Mouse (Mus musculus) neutrophil, adult 65 days (primary cell): ENCODE data around the gene Ccdc36. TPM values are rescaled to one million over a fixed set of nuclear protein-coding genes. Genes with fewer than 3 reads are reported as not detected.

Source experiments
- total RNA-seq: library from RNA; stranded (reverse); gene quantifications from 2 replicates; pipeline ENCODE4 v1.2.4, GENCODE M21; 2023

Ccdc36 gene
- not detected in 2 replicates for total RNA-seq

GRCm38 (mm10) chr9:108428384-108428783, at the start of gene Ccdc36:
TSS of gene Ccdc36 (minus strand) at chr9:108428484.

GRCm38 (mm10) chr9:108461181-108461631, 32.9 kb upstream of the Ccdc36 start, which contains the start of gene Klhdc8b:
TSS of gene Klhdc8b (minus strand) at chr9:108461581.

GRCm38 (mm10) chr9:108460319-108461178, 32.3 kb upstream of the Ccdc36 start, which contains the start of gene Ccdc71:
TSS of gene Ccdc71 (plus strand) at chr9:108460527.

GRCm38 (mm10) chr9:108436182-108436581, 7.9 kb upstream of the Ccdc36 start, which contains the start of gene BC048562:
TSS of gene BC048562 (plus strand) at chr9:108436482.

GRCm38 (mm10) chr9:108392676-108393075, 35.6 kb downstream of the Ccdc36 start, which contains the start of gene 1700102P08Rik:
TSS of gene 1700102P08Rik (plus strand) at chr9:108392805.

Other genes starting within 250 kb of the Ccdc36 start
- 0.27 and 0.51 TPM in 2 replicates for gene Bsn, start 238.1 kb downstream of the Ccdc36 start, total RNA-seq
- 4.5 and 4.8 TPM in 2 replicates for gene Dag1, start 164.5 kb downstream of the Ccdc36 start, total RNA-seq
- 0.75 and 1.5 TPM in 2 replicates for gene Nicn1, start 138.1 kb downstream of the Ccdc36 start, total RNA-seq
- not detected in 2 replicates for gene Amt, start 131.6 kb downstream of the Ccdc36 start, total RNA-seq
- gene Rhoa, start 122.4 kb downstream of the Ccdc36 start, total RNA-seq = 447 and 476 TPM in 2 replicates
- 10.6 and 11.2 TPM in 2 replicates for gene Tcta, start 122.3 kb downstream of the Ccdc36 start, total RNA-seq
- gene Gpx1, start 89.6 kb downstream of the Ccdc36 start, total RNA-seq = 1,218 and 1,262 TPM in 2 replicates
- 127 and 168 TPM in 2 replicates for gene Usp4, start 80.6 kb downstream of the Ccdc36 start, total RNA-seq
- gene 1700102P08Rik, start 35.7 kb downstream of the Ccdc36 start, total RNA-seq = 1.1 and 1.5 TPM in 2 replicates
- gene BC048562, start 8.0 kb upstream of the Ccdc36 start, total RNA-seq = not detected in 2 replicates
- 9.9 and 10.5 TPM in 2 replicates for gene Ccdc71, start 32.0 kb upstream of the Ccdc36 start, total RNA-seq
- 0.59 and 1.6 TPM in 2 replicates for gene Klhdc8b, start 33.1 kb upstream of the Ccdc36 start, total RNA-seq
- 0.44 and 0.79 TPM in 2 replicates for gene Lamb2, start 51.3 kb upstream of the Ccdc36 start, total RNA-seq
- 228 and 301 TPM in 2 replicates for gene Usp19, start 62.1 kb upstream of the Ccdc36 start, total RNA-seq
- 107 and 121 TPM in 2 replicates for gene Qars, start 79.2 kb upstream of the Ccdc36 start, total RNA-seq
- 116 and 150 TPM in 2 replicates for gene Qrich1, start 88.3 kb upstream of the Ccdc36 start, total RNA-seq
- gene Impdh2, start 131.8 kb upstream of the Ccdc36 start, total RNA-seq = 71.0 and 72.2 TPM in 2 replicates
- gene Ndufaf3, start 138.9 kb upstream of the Ccdc36 start, total RNA-seq = 21.4 and 26.7 TPM in 2 replicates
- 23.0 and 31.6 TPM in 2 replicates for gene Dalrd3, start 141.4 kb upstream of the Ccdc36 start, total RNA-seq
- 2.0 and 3.8 TPM in 2 replicates for gene Wdr6, start 150.3 kb upstream of the Ccdc36 start, total RNA-seq
- gene P4htm, start 169.2 kb upstream of the Ccdc36 start, total RNA-seq = 0.43 and 0.66 TPM in 2 replicates
- 164 and 261 TPM in 2 replicates for gene Arih2, start 220.9 kb upstream of the Ccdc36 start, total RNA-seq
- 26.1 and 28.4 TPM in 2 replicates for gene Slc25a20, start 233.6 kb upstream of the Ccdc36 start, total RNA-seq